Mouse (Mus musculus): ENCODE measurements around the gene Nudt1. TPM values are rescaled to one million over a fixed set of nuclear protein-coding genes. Genes with fewer than 3 reads are reported as not detected.
"Not testable (repeated sequence)": the region's sequence is repeated elsewhere in the genome, so short reads cannot be mapped to it uniquely, and the experiment has no call there.

Nudt1 gene
- total RNA-seq, 2 experiments from 2014 or later, result 7.2 to 7.9 TPM

GRCm38 (mm10) chr5:140336680-140337079, 15.2 kb downstream of the Nudt1 start:
- intact Hi-C loops (cut with DNase I), result loop anchor here (5.0 to 10.0 kb wide), 2 partner anchors 51 to 502 kb away; partner anchors contain the start of gene Snx8
- DNase-seq (ENCODE audit: extremely low spot score in 1 of 2, low spot score in 2 of 2), result no peak

GRCm38 (mm10) chr5:140338779-140339178, 17.3 kb downstream of the Nudt1 start:
- DNase-seq (ENCODE audit: extremely low spot score in 1 of 2, low spot score in 2 of 2), result no peak
- intact Hi-C loops (cut with DNase I), result loop anchor here (5.0 to 10.0 kb wide), 2 partner anchors 49 to 504 kb away; partner anchors contain the start of gene Snx8

GRCm38 (mm10) chr5:140339836-140340235, 18.4 kb downstream of the Nudt1 start:
- intact Hi-C loops (cut with DNase I), result loop anchor here (5.0 to 10.0 kb wide), 2 partner anchors 47 to 505 kb away; partner anchors contain the start of gene Snx8
- DNase-seq (ENCODE audit: extremely low spot score in 1 of 2, low spot score in 2 of 2), result no peak

GRCm38 (mm10) chr5:140342880-140343279, 21.4 kb downstream of the Nudt1 start:
- intact Hi-C loops (cut with DNase I), result no loop called here
- no peak for DNase-seq (ENCODE audit: extremely low spot score in 1 of 2, low spot score in 2 of 2)

- intact Hi-C loops (cut with DNase I), result no loop called here
- no peak for DNase-seq (ENCODE audit: extremely low spot score in 1 of 2, low spot score in 2 of 2)
Measured at GRCm38 (mm10) chr5:140345244-140345643, 23.8 kb downstream of the Nudt1 start.

- intact Hi-C loops (cut with DNase I), result no loop called here
- no peak for DNase-seq (ENCODE audit: extremely low spot score in 1 of 2, low spot score in 2 of 2)
Measured at GRCm38 (mm10) chr5:140346050-140346449, 24.6 kb downstream of the Nudt1 start.

GRCm38 (mm10) chr5:140349882-140350281, 28.4 kb downstream of the Nudt1 start:
- intact Hi-C loops (cut with DNase I), result no loop called here

GRCm38 (mm10) chr5:140350731-140351497, 29.5 kb downstream of the Nudt1 start:
- intact Hi-C loops (cut with DNase I), result no loop called here
- DNase-seq (ENCODE audit: extremely low spot score in 1 of 2, low spot score in 2 of 2), result no peak

More at GRCm38 (mm10) chr5:140349882-140350281, 28.4 kb downstream of the Nudt1 start:
- no peak for DNase-seq (ENCODE audit: extremely low spot score in 1 of 2, low spot score in 2 of 2)

- intact Hi-C loops (cut with DNase I), result no loop called here
- no peak for DNase-seq (ENCODE audit: extremely low spot score in 1 of 2, low spot score in 2 of 2)
Measured at GRCm38 (mm10) chr5:140352352-140352751, 30.9 kb downstream of the Nudt1 start.

- intact Hi-C loops (cut with DNase I), result no loop called here
- DNase-seq (ENCODE audit: extremely low spot score in 1 of 2, low spot score in 2 of 2), result no peak
Measured at GRCm38 (mm10) chr5:140355934-140356333, 34.5 kb downstream of the Nudt1 start.

- no peak for DNase-seq (ENCODE audit: extremely low spot score in 1 of 2, low spot score in 2 of 2)
- intact Hi-C loops (cut with DNase I), result no loop called here
Measured at GRCm38 (mm10) chr5:140357466-140357865, 36.0 kb downstream of the Nudt1 start.

- no peak for DNase-seq (ENCODE audit: extremely low spot score in 1 of 2, low spot score in 2 of 2)
- intact Hi-C loops (cut with DNase I), result no loop called here
Measured at GRCm38 (mm10) chr5:140359930-140360674, 38.6 kb downstream of the Nudt1 start.

- DNase-seq (ENCODE audit: extremely low spot score in 1 of 2, low spot score in 2 of 2), result no peak
- intact Hi-C loops (cut with DNase I), result no loop called here
Measured at GRCm38 (mm10) chr5:140364415-140364814, 43.0 kb downstream of the Nudt1 start.

- intact Hi-C loops (cut with DNase I); DNase-seq (ENCODE audit: extremely low spot score in 1 of 2, low spot score in 2 of 2): not testable (repeated sequence)
Measured at GRCm38 (mm10) chr5:140368126-140368525, 46.7 kb downstream of the Nudt1 start.

GRCm38 (mm10) chr5:140368926-140369325, 47.5 kb downstream of the Nudt1 start:
- DNase-seq (ENCODE audit: extremely low spot score in 1 of 2, low spot score in 2 of 2), result no peak
- intact Hi-C loops (cut with DNase I), result no loop called here

- intact Hi-C loops (cut with DNase I), result no loop called here
- DNase-seq (ENCODE audit: extremely low spot score in 1 of 2, low spot score in 2 of 2), result no peak
Measured at GRCm38 (mm10) chr5:140369466-140369865, 48.0 kb downstream of the Nudt1 start.

GRCm38 (mm10) chr5:140370446-140371254, 49.2 kb downstream of the Nudt1 start:
- intact Hi-C loops (cut with DNase I), result no loop called here
- DNase-seq (ENCODE audit: extremely low spot score in 1 of 2, low spot score in 2 of 2), result no peak

- DNase-seq (ENCODE audit: extremely low spot score in 1 of 2, low spot score in 2 of 2), result peak in 1 of 2 experiments; percentile 56
- intact Hi-C loops (cut with DNase I), result no loop called here
Measured at GRCm38 (mm10) chr5:140371671-140372070, 50.2 kb downstream of the Nudt1 start.

- intact Hi-C loops (cut with DNase I), result no loop called here
- DNase-seq (ENCODE audit: extremely low spot score in 1 of 2, low spot score in 2 of 2), result no peak
Measured at GRCm38 (mm10) chr5:140373711-140374110, 52.3 kb downstream of the Nudt1 start.
